Mouse (Mus musculus) liver, embryonic 15.5 days (tissue): ENCODE data around the gene Shroom4. TPM values are rescaled to one million over a fixed set of nuclear protein-coding genes. Genes with fewer than 3 reads are reported as not detected.

Experiments used
- ATAC-seq: fragments of 200-750 bp; cut with Nextera tagmentation; 2 replicates; pipeline ENCODE4 v1.8.0; 2017; ENCODE audit warnings: moderate number of reproducible peaks, mild to moderate bottlenecking, moderate library complexity; ENCODE audit not compliant: insufficient read depth
- H3K27ac ChIP-seq: fragments of 300-500 bp; sonication (generic); replicated peaks from 2 replicates; pipeline ENCODE4 v1.5.1; 2015; ENCODE audit warnings: mild to moderate bottlenecking, inconsistent platforms
- H3K27me3 ChIP-seq: fragments of 300-500 bp; sonication (generic); 2 replicates; pipeline ENCODE4 v1.6.1; 2015; ENCODE audit warnings: mild to moderate bottlenecking, inconsistent platforms
- H3K36me3 ChIP-seq: fragments of 300-500 bp; sonication (generic); replicated peaks from 2 replicates; pipeline ENCODE4 v1.6.1; 2015; ENCODE audit warnings: moderate library complexity, mild to moderate bottlenecking, inconsistent platforms
- H3K4me1 ChIP-seq: fragments of 300-500 bp; sonication (generic); replicated peaks from 2 replicates; pipeline ENCODE4 v1.6.1; 2015; ENCODE audit warnings: inconsistent platforms
- H3K4me2 ChIP-seq: fragments of 300-500 bp; sonication (generic); 2 replicates; pipeline ENCODE4 v1.6.1; 2015; ENCODE audit warnings: moderate library complexity, mild to moderate bottlenecking, inconsistent platforms
- H3K4me3 ChIP-seq: fragments of 300-500 bp; sonication (generic); replicated peaks from 2 replicates; pipeline ENCODE4 v1.5.1; 2015; ENCODE audit warnings: mild to moderate bottlenecking, inconsistent platforms
- H3K9ac ChIP-seq: fragments of 300-500 bp; sonication (generic); 2 replicates; pipeline ENCODE4 v1.6.1; 2015; ENCODE audit warnings: moderate library complexity, mild to moderate bottlenecking, inconsistent platforms
- H3K9me3 ChIP-seq: fragments of 300-500 bp; sonication (generic); replicated peaks from 2 replicates; pipeline ENCODE4 v1.6.1; 2016; ENCODE audit warnings: inconsistent platforms
- WGBS: fragments of 180-500 bp; shearing (Covaris S2); methylation state at CpG from one replicate; pipeline ENCODE4 v1.1.7; 2015; ENCODE audit warnings: mixed read lengths; ENCODE audit not compliant: insufficient replicate concordance; 5-methylcytosine and 5-hydroxymethylcytosine counted together
- polyA plus RNA-seq: library from polyadenylated mRNA; unstranded; fragments of >200 nt; fragmentation: Nextera tagmentation; extraction: Ambion mirVana; gene quantifications from 2 replicates; pipeline ENCODE4 v1.2.1, GENCODE M21; 2015

Shroom4 gene
- polyA plus RNA-seq, 1 experiment from 2014 or later, result 0.17 TPM

DNA sequence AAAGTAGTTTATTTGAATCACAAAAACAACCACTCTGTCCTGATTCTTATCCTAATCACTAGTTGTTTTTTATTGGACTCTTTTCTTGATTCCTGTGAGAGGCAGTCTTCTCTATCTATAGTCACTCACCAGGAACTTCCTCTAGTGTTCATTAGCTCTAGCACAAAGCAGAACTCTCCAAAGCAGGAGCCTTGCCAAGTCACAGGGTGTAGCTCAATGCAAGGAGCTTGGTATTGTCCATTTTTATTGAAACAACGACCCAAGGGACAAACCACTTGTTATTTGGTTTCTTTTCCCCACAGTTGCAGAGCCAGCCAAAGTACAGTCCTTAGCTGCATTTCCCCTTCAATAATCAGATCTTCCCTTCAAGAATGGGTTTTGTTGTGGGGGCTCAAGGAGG, 181.5 kb downstream of the Shroom4 start:
- H3K27ac ChIP-seq, result no peak overlapping the region
- H3K36me3 ChIP-seq, result no peaks in the 10 kb centered on the region
- no peaks in the 10 kb centered on the region for H3K4me1 ChIP-seq
- no peak overlapping the region for H3K4me2 ChIP-seq
- H3K9ac ChIP-seq, result no peak overlapping the region
- H3K27me3 ChIP-seq, result no peaks in the 10 kb centered on the region
- no peaks in the 10 kb centered on the region for H3K9me3 ChIP-seq
- ATAC-seq, result no peak
- 31% methylated on average over 1 of the region's 1 CpGs for WGBS
- no peak overlapping the region for H3K4me3 ChIP-seq

DNA sequence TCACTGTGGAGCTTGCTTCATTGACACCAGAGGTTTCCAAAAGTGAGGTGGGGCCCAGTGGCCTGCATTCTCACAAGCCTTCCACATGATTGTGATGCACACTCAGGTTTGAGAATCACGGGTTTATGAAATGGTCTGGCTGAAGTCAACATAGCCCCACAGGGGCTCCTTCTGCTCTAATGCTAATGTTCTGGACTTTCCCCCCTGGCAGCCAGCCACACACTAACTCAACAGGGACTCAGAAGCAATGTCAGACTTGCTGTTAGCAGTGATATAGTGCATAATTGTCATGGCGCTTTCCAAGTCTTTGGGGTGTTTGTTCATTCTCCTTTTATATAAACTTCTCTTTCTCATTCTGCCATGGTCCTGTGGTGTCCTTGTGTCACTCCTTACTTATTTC, 183.0 kb downstream of the Shroom4 start:
- H3K4me1 ChIP-seq, result no peaks in the 10 kb centered on the region
- H3K36me3 ChIP-seq, result no peaks in the 10 kb centered on the region
- H3K4me3 ChIP-seq, result no peak overlapping the region
- no peak overlapping the region for H3K9ac ChIP-seq
- no peak overlapping the region for H3K4me2 ChIP-seq
- no peaks in the 10 kb centered on the region for H3K27me3 ChIP-seq
- ATAC-seq, result no peak
- H3K27ac ChIP-seq, result no peak overlapping the region
- H3K9me3 ChIP-seq, result no peaks in the 10 kb centered on the region
- 74% methylated on average over 2 of the region's 2 CpGs for WGBS

DNA sequence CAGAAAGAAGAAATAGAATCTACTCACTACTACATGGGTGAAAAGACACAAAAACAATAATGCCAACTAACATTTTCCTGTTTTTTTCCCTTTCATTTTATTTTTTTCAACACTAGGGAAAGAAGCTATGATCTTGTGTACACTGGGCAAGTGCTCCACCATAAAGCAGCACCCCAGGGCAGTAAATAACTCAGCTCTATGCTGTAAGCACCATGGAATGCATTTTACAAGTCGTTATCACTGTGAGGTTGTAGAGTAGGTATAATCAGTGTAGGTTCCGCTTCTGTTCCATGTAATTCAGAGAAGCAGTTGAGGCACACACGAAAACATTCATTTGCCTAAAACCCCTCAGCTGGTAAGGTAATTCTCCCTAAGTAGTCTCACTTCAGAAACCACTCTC, 194.5 kb downstream of the Shroom4 start:
- no peaks in the 10 kb centered on the region for H3K36me3 ChIP-seq
- no peak overlapping the region for H3K9ac ChIP-seq
- no peak overlapping the region for H3K4me2 ChIP-seq
- no peaks in the 10 kb centered on the region for H3K9me3 ChIP-seq
- no peak overlapping the region for H3K27ac ChIP-seq
- ATAC-seq, result no peak
- H3K4me3 ChIP-seq, result no peak overlapping the region
- WGBS, result 50% methylated on average over 3 of the region's 3 CpGs
- H3K4me1 ChIP-seq, result no peaks in the 10 kb centered on the region
- H3K27me3 ChIP-seq, result no peaks in the 10 kb centered on the region

DNA sequence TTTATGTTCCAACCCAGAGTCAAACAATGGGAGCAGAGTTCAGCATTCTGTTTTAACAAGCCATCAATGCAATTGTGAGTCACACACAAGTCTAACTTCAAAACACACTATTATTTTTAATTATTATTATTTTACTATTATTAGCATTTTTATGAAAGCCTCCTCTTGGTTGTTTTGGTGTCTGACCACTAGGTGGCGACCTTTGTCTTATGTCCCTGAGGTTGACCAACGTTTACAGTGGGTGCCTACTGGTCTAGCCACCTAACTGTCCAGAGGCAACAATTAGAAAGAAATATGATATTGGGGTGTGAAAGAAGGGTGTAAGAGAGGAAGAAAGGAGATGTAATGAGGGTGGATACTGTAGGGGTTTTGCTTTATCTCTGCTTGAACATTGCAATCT, 254.4 kb downstream of the Shroom4 start:
- Histone ChIP-seq H3K4me1 (no peaks in the 10 kb centered on the region), H3K36me3 (no peaks in the 10 kb centered on the region), H3K4me2 (no peak overlapping the region), H3K9ac (no peak overlapping the region), H3K27ac (no peak overlapping the region), H3K4me3 (no peak overlapping the region), H3K27me3 (no peaks in the 10 kb centered on the region), H3K9me3 (no peaks in the 10 kb centered on the region)
- 4% methylated on average over 2 of the region's 2 CpGs for WGBS
- no peak for ATAC-seq

DNA sequence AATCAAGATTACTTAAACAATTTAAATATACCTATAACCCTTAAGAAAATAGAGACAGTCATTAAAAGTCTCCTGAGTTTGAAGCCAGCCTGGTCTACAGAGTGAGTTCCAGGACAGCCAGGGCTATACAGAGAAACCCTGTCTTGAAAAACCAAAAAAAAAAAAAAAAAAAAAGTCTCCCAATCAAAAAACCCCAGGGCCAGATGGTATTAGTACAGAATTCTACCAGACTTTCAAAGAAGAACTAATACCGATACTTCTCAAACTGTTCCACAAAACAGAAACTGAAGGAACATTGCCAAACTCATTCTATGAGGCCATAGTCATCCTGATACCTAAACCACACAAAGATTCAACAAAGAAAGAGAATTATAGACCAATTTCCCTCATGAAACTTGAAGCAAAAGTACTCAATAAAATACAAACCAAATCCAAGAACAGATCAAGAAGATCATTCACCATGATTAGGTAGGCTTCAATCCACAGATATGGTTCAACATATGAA, 259.2 kb downstream of the Shroom4 start:
- WGBS, result 82% methylated on average over 1 of the region's 1 CpGs

More for the DNA sequence above, 259.2 kb downstream of the Shroom4 start:
- no peaks in the 10 kb centered on the region for H3K36me3 ChIP-seq
- H3K27me3 ChIP-seq, result no peaks in the 10 kb centered on the region
- H3K4me3 ChIP-seq, result no peak overlapping the region
- H3K9me3 ChIP-seq, result no peaks in the 10 kb centered on the region
- no peak overlapping the region for H3K27ac ChIP-seq
- H3K4me2 ChIP-seq, result no peak overlapping the region
- no peak for ATAC-seq
- H3K9ac ChIP-seq, result no peak overlapping the region
- H3K4me1 ChIP-seq, result no peaks in the 10 kb centered on the region

Other genes with a start within 250 kb of the Shroom4 start
- 0.12 and 0.14 TPM in 2 replicates for gene Nudt10, start 226.8 kb upstream of the Shroom4 start, polyA plus RNA-seq
- not detected in 2 replicates for gene Bmp15, start 79.1 kb upstream of the Shroom4 start, polyA plus RNA-seq